Mouse (Mus musculus) lung, embryonic 14.5 days (tissue): Measurements from ENCODE around the gene Stat5b. TPM values are rescaled to one million over a fixed set of nuclear protein-coding genes. Genes with fewer than 3 reads are reported as not detected.

ENCODE experiments used
- ATAC-seq: fragments of 200-750 bp; cut with Nextera tagmentation; 2 replicates; pipeline ENCODE4 v1.8.0; 2017; ENCODE audit warnings: mild to moderate bottlenecking, moderate TSS enrichment, moderate library complexity; ENCODE audit not compliant: insufficient read depth
- DNase-seq: peaks from one replicate; pipeline ENCODE4 v3.0.0-alpha.2; 2015
- H3K27ac ChIP-seq: fragments of 300-500 bp; sonication (generic); 2 replicates; pipeline ENCODE4 v1.5.1; 2014; ENCODE audit warnings: low read depth, mild to moderate bottlenecking, moderate library complexity
- H3K27me3 ChIP-seq: fragments of 300-500 bp; sonication (generic); 2 replicates; pipeline ENCODE4 v1.6.1; 2014; ENCODE audit warnings: low read length, control low read depth; ENCODE audit not compliant: insufficient read depth
- H3K36me3 ChIP-seq: fragments of 300-500 bp; sonication (generic); 2 replicates; pipeline ENCODE4 v1.6.1; 2014; ENCODE audit warnings: control low read depth; ENCODE audit not compliant: insufficient read depth
- H3K4me1 ChIP-seq: fragments of 300-500 bp; sonication (generic); 2 replicates; pipeline ENCODE4 v1.6.1; 2014; ENCODE audit warnings: antibody characterized with exemption, control low read depth; ENCODE audit not compliant: insufficient read depth
- H3K4me2 ChIP-seq: fragments of 300-500 bp; sonication (generic); 2 replicates; pipeline ENCODE4 v1.6.1; 2014; ENCODE audit warnings: mild to moderate bottlenecking
- H3K4me3 ChIP-seq: fragments of 300-500 bp; sonication (generic); 2 replicates; pipeline ENCODE4 v1.5.1; 2014; ENCODE audit warnings: low read depth, low read length
- H3K9ac ChIP-seq: fragments of 300-500 bp; sonication (generic); 2 replicates; pipeline ENCODE4 v1.6.1; 2014
- H3K9me3 ChIP-seq: fragments of 300-500 bp; sonication (generic); 2 replicates; pipeline ENCODE4 v1.6.1; 2016; ENCODE audit warnings: low read depth, low read length, control low read depth
- CTCF ChIP-seq: IDR thresholded peaks from 2 replicates; pipeline ENCODE4 v1.5.1; 2016; ENCODE audit warnings: antibody characterized with exemption, low read depth
- WGBS: fragments of 180-500 bp; shearing (Covaris S2); extraction: QIAGEN DNeasy Blood & Tissue Kit; methylation state at CpG from one replicate; pipeline ENCODE4 v1.1.7; 2014; 5-methylcytosine and 5-hydroxymethylcytosine counted together
- polyA plus RNA-seq: library from polyadenylated mRNA; unstranded; fragments of >200 nt; fragmentation: Nextera tagmentation; extraction: Ambion mirVana; gene quantifications from 2 replicates; pipeline ENCODE4 v1.2.1, GENCODE M21; 2014

Stat5b gene
- polyA plus RNA-seq, 1 experiment from 2014 or later: 26.6 TPM

- whole genome bisulfite sequencing: 28% methylated on average over 8 of the region's 8 CpGs
- H3K4me3 ChIP-seq: no peak overlapping the region
- ATAC-seq (peak; percentile 35; the same call in 1 of the 2 replicates), DNase-seq (no peak)
- no peak for TF ChIP-seq CTCF
- no peaks in the 10 kb centered on the region for H3K9me3 ChIP-seq
- H3K27me3 ChIP-seq: no peaks in the 10 kb centered on the region
- H3K9ac ChIP-seq: no peak overlapping the region
- peaks cover 14% of the 10 kb centered on the region; the same call in 1 of the 2 replicates for H3K36me3 ChIP-seq
- no peak overlapping the region for H3K4me2 ChIP-seq
- H3K27ac ChIP-seq: no peak overlapping the region
- no peaks in the 10 kb centered on the region; the same call in 1 of the 2 replicates for H3K4me1 ChIP-seq
Measured at GRCm38 (mm10) chr11:100886188-100886740, 35.7 kb upstream of the Stat5b start.

DNA sequence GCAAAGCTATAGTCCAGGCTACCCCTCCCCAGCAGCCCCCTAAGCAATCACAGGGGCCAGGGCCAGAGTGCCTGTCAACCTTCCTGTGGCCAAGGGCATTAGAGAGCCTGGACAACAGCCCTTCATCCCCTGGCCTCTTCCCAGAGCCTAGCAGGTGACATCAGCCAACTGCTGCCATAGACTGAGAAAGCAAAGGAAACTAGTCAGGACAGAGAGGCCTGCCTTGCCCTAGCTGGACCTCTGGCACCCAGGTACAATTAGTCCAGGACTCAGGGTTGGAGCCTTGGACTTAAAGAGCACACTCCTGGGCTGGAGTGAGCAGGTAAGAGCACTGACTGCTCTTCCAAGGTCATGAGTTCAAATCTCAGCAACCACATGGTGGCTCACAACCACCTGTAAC, 34.9 kb upstream of the Stat5b start:
- TF ChIP-seq CTCF: no peak
- Histone ChIP-seq H3K4me3 (no peak overlapping the region), H3K9me3 (no peaks in the 10 kb centered on the region), H3K27me3 (no peaks in the 10 kb centered on the region), H3K9ac (no peak overlapping the region), H3K4me2 (no peak overlapping the region), H3K4me1 (no peaks in the 10 kb centered on the region; the same call in 1 of the 2 replicates), H3K27ac (no peak overlapping the region), H3K36me3 (peaks cover 13% of the 10 kb centered on the region; the same call in 1 of the 2 replicates)
- ATAC-seq: no peak
- no peak for DNase-seq

DNA sequence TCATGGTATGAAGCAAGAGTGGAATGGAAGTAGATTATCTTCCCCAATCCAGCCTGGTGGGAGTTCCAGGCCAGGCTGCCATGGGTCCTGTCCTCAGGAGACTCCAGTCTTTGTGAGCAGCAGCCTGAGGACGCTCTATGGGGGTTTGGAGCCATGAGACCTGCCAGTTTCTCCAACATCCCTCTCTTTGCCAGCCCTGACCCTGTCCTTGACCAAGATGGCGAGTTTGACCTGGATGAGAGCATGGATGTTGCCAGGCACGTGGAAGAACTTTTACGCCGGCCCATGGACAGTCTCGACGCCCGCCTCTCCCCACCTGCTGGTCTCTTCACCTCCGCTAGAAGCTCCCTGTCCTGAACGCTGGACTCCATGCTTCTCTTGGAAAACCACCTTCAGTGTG, 33.1 kb upstream of the Stat5b start:
- Histone ChIP-seq H3K27me3 (no peaks in the 10 kb centered on the region), H3K27ac (no peak overlapping the region), H3K4me2 (no peak overlapping the region), H3K9me3 (no peaks in the 10 kb centered on the region), H3K4me1 (no peaks in the 10 kb centered on the region), H3K36me3 (no peaks in the 10 kb centered on the region; the same call in 1 of the 2 replicates), H3K9ac (no peak overlapping the region), H3K4me3 (no peak overlapping the region)
- no peak for ATAC-seq
- 87% methylated on average over 10 of the region's 10 CpGs for WGBS
- no peak for DNase-seq
- no peak for TF ChIP-seq CTCF

DNA sequence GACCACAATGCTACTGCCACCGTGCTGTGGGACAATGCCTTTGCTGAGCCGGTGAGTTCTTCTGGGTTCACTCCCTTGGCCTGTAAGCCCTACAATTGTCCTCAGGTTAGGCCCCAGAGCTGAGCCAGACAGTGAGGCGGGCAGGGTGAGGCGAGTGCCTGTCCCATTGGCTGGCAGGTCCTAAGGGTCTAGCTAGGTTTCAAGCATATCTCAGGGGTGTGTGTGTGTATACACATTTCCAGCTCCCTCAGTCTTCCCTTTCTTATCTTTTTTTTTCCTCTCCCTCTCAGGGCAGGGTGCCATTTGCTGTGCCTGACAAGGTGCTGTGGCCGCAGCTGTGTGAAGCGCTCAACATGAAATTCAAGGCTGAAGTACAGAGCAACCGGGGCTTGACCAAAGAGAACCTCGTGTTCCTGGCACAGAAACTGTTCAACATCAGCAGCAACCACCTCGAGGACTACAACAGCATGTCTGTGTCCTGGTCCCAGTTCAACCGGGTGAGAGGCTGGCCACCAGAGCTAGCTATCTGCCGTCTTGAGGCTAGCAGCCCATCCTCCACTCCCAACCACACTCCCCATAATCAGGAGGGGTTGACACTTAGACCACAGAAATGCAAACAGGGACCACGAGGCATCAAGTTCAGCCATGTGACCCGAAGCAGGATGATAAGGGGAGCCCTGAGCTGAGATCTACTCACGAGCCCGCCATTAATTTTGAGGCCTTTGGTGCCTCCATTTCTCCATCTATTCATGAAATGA, 29.0 kb upstream of the Stat5b start:
- no peak for TF ChIP-seq CTCF
- DNase-seq: no peak
- WGBS: 67% methylated on average over 15 of the region's 15 CpGs
- Histone ChIP-seq H3K4me2 (no peak overlapping the region), H3K4me1 (no peaks in the 10 kb centered on the region), H3K9me3 (no peaks in the 10 kb centered on the region), H3K9ac (no peak overlapping the region), H3K4me3 (no peak overlapping the region), H3K36me3 (no peaks in the 10 kb centered on the region), H3K27me3 (no peaks in the 10 kb centered on the region), H3K27ac (no peak overlapping the region)
- ATAC-seq: no peak

DNA sequence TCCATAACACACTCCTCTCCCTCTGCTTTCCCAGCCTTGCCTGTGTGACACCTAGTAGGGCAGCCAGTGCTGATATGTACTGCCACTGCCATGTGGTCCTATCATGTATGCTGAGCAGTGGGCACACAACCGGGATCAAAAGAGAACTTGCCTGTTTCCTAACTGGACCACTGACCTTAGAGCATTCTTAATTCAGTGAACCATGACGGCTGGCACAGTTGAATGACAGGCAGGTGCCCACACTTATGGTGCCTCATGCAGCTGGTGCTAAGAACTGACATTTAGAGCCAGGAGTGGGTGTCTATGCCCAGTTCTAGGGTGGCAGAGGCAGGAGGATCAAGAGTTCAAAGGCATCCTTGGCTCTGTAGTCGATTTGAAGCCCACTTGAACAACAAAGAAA, 25.2 kb upstream of the Stat5b start:
- 72% methylated on average over 3 of the region's 3 CpGs for WGBS
- H3K36me3 ChIP-seq: no peaks in the 10 kb centered on the region
- H3K4me2 ChIP-seq: no peak overlapping the region
- no peaks in the 10 kb centered on the region for H3K9me3 ChIP-seq
- no peak for TF ChIP-seq CTCF
- H3K4me3 ChIP-seq: no peak overlapping the region
- ATAC-seq (no peak), DNase-seq (no peak)
- H3K27ac ChIP-seq: no peak overlapping the region
- no peaks in the 10 kb centered on the region for H3K27me3 ChIP-seq
- no peak overlapping the region for H3K9ac ChIP-seq
- no peaks in the 10 kb centered on the region for H3K4me1 ChIP-seq

DNA sequence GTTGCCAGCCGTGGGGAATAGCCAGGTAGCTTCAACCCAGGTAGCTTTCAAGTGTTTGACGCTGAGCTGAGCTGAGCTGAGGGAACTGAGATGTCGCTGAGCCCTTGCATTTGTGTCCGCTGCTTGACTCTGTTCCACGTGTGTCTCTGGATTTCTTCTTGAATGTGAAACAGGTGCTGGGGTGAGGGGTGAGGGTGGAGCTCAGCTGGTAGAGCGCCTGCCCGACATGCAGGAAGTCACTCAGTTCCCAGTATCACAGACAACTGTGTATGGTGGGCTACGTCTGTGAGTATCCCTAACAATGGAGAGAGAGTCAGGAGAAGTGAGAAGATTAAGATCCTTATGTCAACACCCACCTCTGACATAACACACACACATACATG, 20.4 kb upstream of the Stat5b start:
- no peak overlapping the region for H3K4me2 ChIP-seq
- TF ChIP-seq CTCF: no peak
- H3K27me3 ChIP-seq: no peaks in the 10 kb centered on the region
- no peaks in the 10 kb centered on the region for H3K4me1 ChIP-seq
- H3K27ac ChIP-seq: no peak overlapping the region
- WGBS: 63% methylated on average over 8 of the region's 8 CpGs
- H3K9me3 ChIP-seq: no peaks in the 10 kb centered on the region
- H3K9ac ChIP-seq: no peak overlapping the region
- no peaks in the 10 kb centered on the region for H3K36me3 ChIP-seq
- no peak for ATAC-seq
- no peak overlapping the region for H3K4me3 ChIP-seq
- no peak for DNase-seq

DNA sequence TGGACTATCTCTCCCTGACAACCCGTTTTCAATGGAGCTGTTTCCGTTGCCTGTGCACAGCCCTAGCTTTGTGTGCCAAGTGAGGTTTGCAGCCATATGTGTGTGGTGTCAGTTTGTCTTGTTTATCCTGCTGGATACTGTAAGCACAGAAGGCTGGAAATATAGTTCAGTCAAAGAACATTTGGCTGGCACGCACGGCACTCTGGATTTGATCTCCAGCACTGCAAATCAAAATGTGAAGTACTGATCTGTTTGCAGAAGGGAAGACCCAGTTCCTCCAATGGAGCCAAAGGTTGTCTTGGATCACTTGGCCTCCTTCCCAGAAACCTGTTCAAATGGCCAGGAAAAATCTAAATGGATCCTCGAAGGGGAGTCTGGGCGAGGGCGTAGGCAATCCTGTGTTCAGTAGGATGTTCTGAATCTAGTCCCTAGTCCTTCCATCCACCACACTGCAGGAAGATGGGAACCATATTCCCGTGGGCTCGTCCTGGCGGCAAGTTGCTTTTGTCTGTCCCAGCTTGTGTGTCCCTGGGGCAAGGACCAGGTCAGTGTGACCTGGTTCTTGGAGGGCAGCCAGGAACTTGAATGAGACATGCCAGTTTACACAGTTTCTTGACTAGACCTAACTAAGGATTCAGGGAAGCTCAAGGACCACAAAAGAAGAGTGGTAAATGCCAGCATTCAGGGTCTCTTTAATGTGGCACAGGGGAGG, 19.9 kb upstream of the Stat5b start:
- H3K27ac ChIP-seq: no peak overlapping the region
- H3K4me3 ChIP-seq: no peak overlapping the region
- DNase-seq: no peak
- ATAC-seq: no peak
- H3K27me3 ChIP-seq: no peaks in the 10 kb centered on the region
- no peaks in the 10 kb centered on the region for H3K9me3 ChIP-seq
- TF ChIP-seq CTCF: no peak
- H3K4me2 ChIP-seq: no peak overlapping the region
- H3K4me1 ChIP-seq: no peaks in the 10 kb centered on the region
- whole genome bisulfite sequencing: 70% methylated on average over 10 of the region's 10 CpGs
- H3K9ac ChIP-seq: no peak overlapping the region
- no peaks in the 10 kb centered on the region for H3K36me3 ChIP-seq
